Mouse (Mus musculus) heart, embryonic 11.5 days (tissue): ENCODE data around the gene Katnbl1. TPM values are rescaled to one million over a fixed set of nuclear protein-coding genes. Genes with fewer than 3 reads are reported as not detected.
"Not testable (repeated sequence)": the region's sequence is repeated elsewhere in the genome, so short reads cannot be mapped to it uniquely, and the experiment has no call there.

Experiments used
- ATAC-seq: fragments of 200-750 bp; cut with Nextera tagmentation; replicated peaks from 2 replicates; pipeline ENCODE4 v1.8.0; 2017; ENCODE audit warnings: moderate library complexity; ENCODE audit not compliant: insufficient number of reproducible peaks, low FRiP score, low TSS enrichment
- H3K27ac ChIP-seq: fragments of 300-500 bp; sonication (generic); 2 replicates; pipeline ENCODE4 v1.5.1; 2014; ENCODE audit warnings: mild to moderate bottlenecking, low read depth, low read length
- H3K27me3 ChIP-seq: fragments of 300-500 bp; sonication (generic); 2 replicates; pipeline ENCODE4 v1.6.1; 2014; ENCODE audit warnings: mild to moderate bottlenecking, low read length, mixed read lengths; ENCODE audit not compliant: control insufficient read depth, insufficient read depth
- H3K36me3 ChIP-seq: fragments of 300-500 bp; sonication (generic); 2 replicates; pipeline ENCODE4 v1.6.1; 2014; ENCODE audit warnings: mild to moderate bottlenecking, low read length, moderate library complexity, mixed read lengths; ENCODE audit not compliant: control insufficient read depth, insufficient read depth
- H3K4me1 ChIP-seq: fragments of 300-500 bp; sonication (generic); 2 replicates; pipeline ENCODE4 v1.6.1; 2014; ENCODE audit warnings: low read length; ENCODE audit not compliant: control insufficient read depth, insufficient read depth
- H3K4me2 ChIP-seq: fragments of 300-500 bp; sonication (generic); 2 replicates; pipeline ENCODE4 v1.6.1; 2014; ENCODE audit warnings: mild to moderate bottlenecking, moderate library complexity
- H3K4me3 ChIP-seq: fragments of 300-500 bp; sonication (generic); 2 replicates; pipeline ENCODE4 v1.5.1; 2014; ENCODE audit warnings: low read depth, low read length
- H3K9ac ChIP-seq: fragments of 300-500 bp; sonication (generic); 2 replicates; pipeline ENCODE4 v1.6.1; 2014; ENCODE audit warnings: mild to moderate bottlenecking, low read depth, low read length, moderate library complexity
- H3K9me3 ChIP-seq: fragments of 300-500 bp; sonication (generic); replicated peaks from 2 replicates; pipeline ENCODE4 v1.6.1; 2016; ENCODE audit warnings: low read length; ENCODE audit not compliant: control insufficient read depth
- WGBS: fragments of 180-500 bp; shearing (Covaris S2); extraction: QIAGEN DNeasy Blood & Tissue Kit; methylation state at CpG from one replicate; pipeline ENCODE4 v1.1.7; 2014; ENCODE audit not compliant: insufficient replicate concordance; 5-methylcytosine and 5-hydroxymethylcytosine counted together
- polyA plus RNA-seq: library from polyadenylated mRNA; unstranded; fragments of >200 nt; fragmentation: Nextera tagmentation; extraction: Ambion mirVana; gene quantifications from 2 replicates; pipeline ENCODE4 v1.2.1, GENCODE M21; 2014

Gene Katnbl1
- polyA plus RNA-seq, 1 experiment from 2014 or later, result 30.8 TPM

GRCm38 (mm10) chr2:112381219-112381618 lies 2.2 kb downstream of the Katnbl1 start:
- no peak overlapping the region for H3K9ac ChIP-seq
- H3K4me2 ChIP-seq, result no peak overlapping the region
- no peak for ATAC-seq
- H3K36me3 ChIP-seq, result no peaks in the 10 kb centered on the region
- no peaks in the 10 kb centered on the region for H3K9me3 ChIP-seq
- peaks cover 10% of the 10 kb centered on the region for H3K4me1 ChIP-seq
- H3K4me3 ChIP-seq, result no peak overlapping the region
- WGBS, result 88% methylated on average over 1 of the region's 1 CpGs
- no peaks in the 10 kb centered on the region for H3K27me3 ChIP-seq
- no peak overlapping the region for H3K27ac ChIP-seq

GRCm38 (mm10) chr2:112390843-112391242 lies 11.8 kb downstream of the Katnbl1 start:
- no peak overlapping the region for H3K4me3 ChIP-seq
- H3K4me1 ChIP-seq, result peaks cover 4% of the 10 kb centered on the region; the same call in 1 of the 2 replicates
- ATAC-seq, result no peak
- no peak overlapping the region for H3K27ac ChIP-seq
- 93% methylated on average over 5 of the region's 5 CpGs for WGBS
- no peak overlapping the region for H3K4me2 ChIP-seq
- no peaks in the 10 kb centered on the region for H3K27me3 ChIP-seq
- H3K9me3 ChIP-seq, result no peaks in the 10 kb centered on the region
- H3K36me3 ChIP-seq, result no peaks in the 10 kb centered on the region
- no peak overlapping the region for H3K9ac ChIP-seq

- Histone ChIP-seq H3K9me3 (no peaks in the 10 kb centered on the region), H3K9ac (no peak overlapping the region), H3K27ac (no peak overlapping the region), H3K4me2 (no peak overlapping the region), H3K36me3 (no peaks in the 10 kb centered on the region), H3K4me1 (peaks cover 4% of the 10 kb centered on the region), H3K4me3 (no peak overlapping the region), H3K27me3 (no peaks in the 10 kb centered on the region)
- WGBS, result 84% methylated on average over 4 of the region's 4 CpGs
- no peak for ATAC-seq
These were observed 12.5 kb downstream of the Katnbl1 start for GRCm38 (mm10) chr2:112391346-112392000.

- no peak overlapping the region for H3K4me2 ChIP-seq
- H3K27ac ChIP-seq, result no peak overlapping the region
- no peaks in the 10 kb centered on the region for H3K9me3 ChIP-seq
- no peak overlapping the region for H3K4me3 ChIP-seq
- ATAC-seq, result no peak
- 87% methylated on average over 1 of the region's 1 CpGs for WGBS
- H3K27me3 ChIP-seq, result no peaks in the 10 kb centered on the region
- H3K4me1 ChIP-seq, result peaks cover 6% of the 10 kb centered on the region
- H3K36me3 ChIP-seq, result no peaks in the 10 kb centered on the region
- no peak overlapping the region for H3K9ac ChIP-seq
These were observed 13.7 kb downstream of the Katnbl1 start for GRCm38 (mm10) chr2:112392689-112393088.

GRCm38 (mm10) chr2:112393958-112394357 lies 14.9 kb downstream of the Katnbl1 start:
- Histone ChIP-seq H3K27ac (no peak overlapping the region), H3K4me1 (peaks cover 6% of the 10 kb centered on the region), H3K4me2 (no peak overlapping the region), H3K4me3 (no peak overlapping the region), H3K27me3 (no peaks in the 10 kb centered on the region), H3K9me3 (no peaks in the 10 kb centered on the region), H3K36me3 (no peaks in the 10 kb centered on the region), H3K9ac (no peak overlapping the region)
- no peak for ATAC-seq

- WGBS, result 42% methylated on average over 1 of the region's 1 CpGs
- Histone ChIP-seq H3K36me3 (no peaks in the 10 kb centered on the region), H3K4me2 (no peak overlapping the region), H3K4me1 (peaks cover 3% of the 10 kb centered on the region; the same call in 1 of the 2 replicates), H3K9ac (no peak overlapping the region), H3K4me3 (no peak overlapping the region), H3K9me3 (no peaks in the 10 kb centered on the region), H3K27ac (no peak overlapping the region), H3K27me3 (no peaks in the 10 kb centered on the region)
- ATAC-seq, result no peak; the same call in 1 of the 2 replicates
These were observed 17.6 kb downstream of the Katnbl1 start for GRCm38 (mm10) chr2:112396649-112397048.

GRCm38 (mm10) chr2:112407030-112407429 lies 28.0 kb downstream of the Katnbl1 start:
- no peak for ATAC-seq
- Histone ChIP-seq H3K4me1 (no peaks in the 10 kb centered on the region), H3K4me3 (no peak overlapping the region), H3K9ac (no peak overlapping the region), H3K4me2 (no peak overlapping the region), H3K36me3 (0 out of 2 replicates have a peak, but pooled peaks cover 2% of the 10 kb centered on the region), H3K9me3 (no peaks in the 10 kb centered on the region), H3K27ac (no peak overlapping the region), H3K27me3 (no peaks in the 10 kb centered on the region)
- WGBS, result 85% methylated on average over 3 of the region's 3 CpGs

- no peaks in the 10 kb centered on the region for H3K4me1 ChIP-seq
- H3K4me2 ChIP-seq, result no peak overlapping the region
- no peaks in the 10 kb centered on the region for H3K9me3 ChIP-seq
- no peak overlapping the region for H3K9ac ChIP-seq
- H3K27me3 ChIP-seq, result no peaks in the 10 kb centered on the region
- no peak overlapping the region for H3K4me3 ChIP-seq
- 55% methylated on average over 3 of the region's 3 CpGs for WGBS
- H3K36me3 ChIP-seq, result no peaks in the 10 kb centered on the region
- no peak for ATAC-seq
- H3K27ac ChIP-seq, result no peak overlapping the region
These were observed 46.3 kb downstream of the Katnbl1 start for GRCm38 (mm10) chr2:112425308-112425707.

- H3K27ac ChIP-seq, ATAC-seq, H3K36me3 ChIP-seq, H3K4me2 ChIP-seq, H3K27me3 ChIP-seq, H3K4me1 ChIP-seq, H3K4me3 ChIP-seq, H3K9ac ChIP-seq, H3K9me3 ChIP-seq: not testable (repeated sequence)
- 71% methylated on average over 3 of the region's 3 CpGs for WGBS
These were observed 49.5 kb downstream of the Katnbl1 start for GRCm38 (mm10) chr2:112428534-112428933.
